Mouse (Mus musculus) intestine, embryonic 14.5 days (tissue): ENCODE data around the gene Osbpl3. TPM values are rescaled to one million over a fixed set of nuclear protein-coding genes. Genes with fewer than 3 reads are reported as not detected.

Experiments used
- ATAC-seq: fragments of 200-750 bp; cut with Nextera tagmentation; replicated peaks from 2 replicates; pipeline ENCODE4 v1.8.0; 2017; ENCODE audit warnings: low read depth, moderate number of reproducible peaks, moderate TSS enrichment, moderate library complexity; ENCODE audit not compliant: low FRiP score, low TSS enrichment
- DNase-seq: peaks from one replicate; pipeline ENCODE4 v3.0.0-alpha.2; 2018; ENCODE audit warnings: low spot score
- H3K27ac ChIP-seq: fragments of 300-500 bp; sonication (generic); 2 replicates; pipeline ENCODE4 v1.5.1; 2014; ENCODE audit warnings: low read depth, mild to moderate bottlenecking, control low read depth
- H3K27me3 ChIP-seq: fragments of 300-500 bp; sonication (generic); replicated peaks from 2 replicates; pipeline ENCODE4 v1.6.1; 2014; ENCODE audit warnings: low read length, control low read depth; ENCODE audit not compliant: control insufficient read depth, insufficient read depth
- H3K36me3 ChIP-seq: fragments of 300-500 bp; sonication (generic); 2 replicates; pipeline ENCODE4 v1.6.1; 2014; ENCODE audit warnings: low read length, control low read depth; ENCODE audit not compliant: control insufficient read depth, insufficient read depth
- H3K4me1 ChIP-seq: fragments of 300-500 bp; sonication (generic); replicated peaks from 2 replicates; pipeline ENCODE4 v1.6.1; 2014; ENCODE audit warnings: low read length, control low read depth, mixed read lengths; ENCODE audit not compliant: control insufficient read depth, insufficient read depth
- H3K4me2 ChIP-seq: fragments of 300-500 bp; sonication (generic); 2 replicates; pipeline ENCODE4 v1.6.1; 2014; ENCODE audit warnings: low read length
- H3K4me3 ChIP-seq: fragments of 300-500 bp; sonication (generic); 2 replicates; pipeline ENCODE4 v1.5.1; 2014; ENCODE audit warnings: low read depth, low read length, control low read depth, mixed read lengths
- H3K9ac ChIP-seq: fragments of 300-500 bp; sonication (generic); 2 replicates; pipeline ENCODE4 v1.6.1; 2014; ENCODE audit warnings: mild to moderate bottlenecking, low read length
- H3K9me3 ChIP-seq: fragments of 300-500 bp; sonication (generic); 2 replicates; pipeline ENCODE4 v1.6.1; 2016; ENCODE audit warnings: low read length, control low read depth; ENCODE audit not compliant: control insufficient read depth
- WGBS: fragments of 180-500 bp; shearing (Covaris S2); extraction: QIAGEN DNeasy Blood & Tissue Kit; methylation state at CpG from one replicate; pipeline ENCODE4 v1.1.7; 2014; 5-methylcytosine and 5-hydroxymethylcytosine counted together
- polyA plus RNA-seq: library from polyadenylated mRNA; unstranded; fragments of >200 nt; fragmentation: Nextera tagmentation; extraction: Ambion mirVana; gene quantifications from 2 replicates; pipeline ENCODE4 v1.2.1, GENCODE M21; 2014

The Osbpl3 gene
- polyA plus RNA-seq, 1 experiment from 2014 or later = 10.1 TPM

- Histone ChIP-seq H3K4me1 (no peaks in the 10 kb centered on the region), H3K4me2 (no peak overlapping the region), H3K9me3 (no peaks in the 10 kb centered on the region), H3K4me3 (no peak overlapping the region), H3K27ac (no peak overlapping the region), H3K36me3 (no peaks in the 10 kb centered on the region), H3K9ac (no peak overlapping the region), H3K27me3 (no peaks in the 10 kb centered on the region)
- DNase-seq (no peak), ATAC-seq (no peak)
- WGBS = 91% methylated on average over 2 of the region's 2 CpGs
Observed at GRCm38 (mm10) chr6:50336376-50336775, 119.6 kb downstream of the Osbpl3 start.

GRCm38 (mm10) chr6:50334846-50335821 lies 120.9 kb downstream of the Osbpl3 start:
- no peaks in the 10 kb centered on the region for H3K9me3 ChIP-seq
- no peak overlapping the region for H3K4me2 ChIP-seq
- no peak overlapping the region for H3K27ac ChIP-seq
- ATAC-seq (no peak), DNase-seq (no peak)
- H3K36me3 ChIP-seq = no peaks in the 10 kb centered on the region
- no peaks in the 10 kb centered on the region for H3K27me3 ChIP-seq
- no peak overlapping the region for H3K4me3 ChIP-seq
- H3K9ac ChIP-seq = no peak overlapping the region
- no peaks in the 10 kb centered on the region for H3K4me1 ChIP-seq
- WGBS = 84% methylated on average over 15 of the region's 15 CpGs

- no peak for DNase-seq
- Histone ChIP-seq H3K27me3 (no peaks in the 10 kb centered on the region), H3K36me3 (no peaks in the 10 kb centered on the region), H3K9me3 (no peaks in the 10 kb centered on the region), H3K4me1 (peaks cover 2% of the 10 kb centered on the region; the same call in 1 of the 2 replicates), H3K4me2 (no peak overlapping the region), H3K4me3 (no peak overlapping the region), H3K27ac (no peak overlapping the region), H3K9ac (no peak overlapping the region)
- WGBS = 76% methylated on average over 6 of the region's 6 CpGs
- no peak for ATAC-seq
Observed at GRCm38 (mm10) chr6:50333346-50333745, 122.7 kb downstream of the Osbpl3 start.

- Histone ChIP-seq H3K4me1 (peaks cover 2% of the 10 kb centered on the region; the same call in 1 of the 2 replicates), H3K9me3 (no peaks in the 10 kb centered on the region), H3K27ac (no peak overlapping the region), H3K4me2 (no peak overlapping the region), H3K9ac (no peak overlapping the region), H3K36me3 (no peaks in the 10 kb centered on the region), H3K4me3 (no peak overlapping the region), H3K27me3 (no peaks in the 10 kb centered on the region)
- DNase-seq = no peak
- WGBS = 94% methylated on average over 2 of the region's 2 CpGs
- no peak for ATAC-seq
Observed at GRCm38 (mm10) chr6:50331477-50331876, 124.5 kb downstream of the Osbpl3 start.

GRCm38 (mm10) chr6:50329380-50329779 lies 126.6 kb downstream of the Osbpl3 start:
- H3K9ac ChIP-seq = no peak overlapping the region
- no peak for ATAC-seq
- no peak overlapping the region for H3K27ac ChIP-seq
- peaks cover 2% of the 10 kb centered on the region; the same call in 1 of the 2 replicates for H3K4me1 ChIP-seq
- no peaks in the 10 kb centered on the region for H3K36me3 ChIP-seq
- H3K9me3 ChIP-seq = no peaks in the 10 kb centered on the region
- 66% methylated on average over 8 of the region's 8 CpGs for WGBS
- H3K27me3 ChIP-seq = no peaks in the 10 kb centered on the region
- DNase-seq = no peak
- H3K4me2 ChIP-seq = no peak overlapping the region
- no peak overlapping the region for H3K4me3 ChIP-seq

- H3K27ac ChIP-seq = no peak overlapping the region
- ATAC-seq (no peak), DNase-seq (peak; percentile 58)
- WGBS = 28% methylated on average over 7 of the region's 7 CpGs
- no peak overlapping the region for H3K9ac ChIP-seq
- H3K4me3 ChIP-seq = no peak overlapping the region
- no peaks in the 10 kb centered on the region for H3K27me3 ChIP-seq
- no peaks in the 10 kb centered on the region for H3K9me3 ChIP-seq
- H3K4me2 ChIP-seq = no peak overlapping the region
- H3K4me1 ChIP-seq = peaks cover 2% of the 10 kb centered on the region; the same call in 1 of the 2 replicates
- H3K36me3 ChIP-seq = no peaks in the 10 kb centered on the region
Observed at GRCm38 (mm10) chr6:50328901-50329300, 127.1 kb downstream of the Osbpl3 start.

- no peaks in the 10 kb centered on the region for H3K36me3 ChIP-seq
- no peak overlapping the region for H3K27ac ChIP-seq
- no peaks in the 10 kb centered on the region for H3K9me3 ChIP-seq
- no peak for ATAC-seq
- H3K4me2 ChIP-seq = no peak overlapping the region
- DNase-seq = no peak
- 84% methylated on average over 4 of the region's 4 CpGs for WGBS
- no peaks in the 10 kb centered on the region for H3K27me3 ChIP-seq
- no peak overlapping the region for H3K4me3 ChIP-seq
- H3K9ac ChIP-seq = no peak overlapping the region
- H3K4me1 ChIP-seq = peaks cover 2% of the 10 kb centered on the region; the same call in 1 of the 2 replicates
Observed at GRCm38 (mm10) chr6:50326192-50326591, 129.8 kb downstream of the Osbpl3 start.

GRCm38 (mm10) chr6:50325485-50325884 lies 130.5 kb downstream of the Osbpl3 start:
- no peak overlapping the region for H3K27ac ChIP-seq
- no peak overlapping the region for H3K4me2 ChIP-seq
- ATAC-seq = no peak
- H3K9me3 ChIP-seq = no peaks in the 10 kb centered on the region
- H3K4me3 ChIP-seq = no peak overlapping the region
- WGBS = 85% methylated on average over 9 of the region's 9 CpGs
- H3K27me3 ChIP-seq = no peaks in the 10 kb centered on the region
- peaks cover 2% of the 10 kb centered on the region; the same call in 1 of the 2 replicates for H3K4me1 ChIP-seq
- H3K36me3 ChIP-seq = no peaks in the 10 kb centered on the region
- DNase-seq = no peak
- no peak overlapping the region for H3K9ac ChIP-seq
